Mouse (Mus musculus): Measurements from ENCODE around the gene Rps11.

DNA sequence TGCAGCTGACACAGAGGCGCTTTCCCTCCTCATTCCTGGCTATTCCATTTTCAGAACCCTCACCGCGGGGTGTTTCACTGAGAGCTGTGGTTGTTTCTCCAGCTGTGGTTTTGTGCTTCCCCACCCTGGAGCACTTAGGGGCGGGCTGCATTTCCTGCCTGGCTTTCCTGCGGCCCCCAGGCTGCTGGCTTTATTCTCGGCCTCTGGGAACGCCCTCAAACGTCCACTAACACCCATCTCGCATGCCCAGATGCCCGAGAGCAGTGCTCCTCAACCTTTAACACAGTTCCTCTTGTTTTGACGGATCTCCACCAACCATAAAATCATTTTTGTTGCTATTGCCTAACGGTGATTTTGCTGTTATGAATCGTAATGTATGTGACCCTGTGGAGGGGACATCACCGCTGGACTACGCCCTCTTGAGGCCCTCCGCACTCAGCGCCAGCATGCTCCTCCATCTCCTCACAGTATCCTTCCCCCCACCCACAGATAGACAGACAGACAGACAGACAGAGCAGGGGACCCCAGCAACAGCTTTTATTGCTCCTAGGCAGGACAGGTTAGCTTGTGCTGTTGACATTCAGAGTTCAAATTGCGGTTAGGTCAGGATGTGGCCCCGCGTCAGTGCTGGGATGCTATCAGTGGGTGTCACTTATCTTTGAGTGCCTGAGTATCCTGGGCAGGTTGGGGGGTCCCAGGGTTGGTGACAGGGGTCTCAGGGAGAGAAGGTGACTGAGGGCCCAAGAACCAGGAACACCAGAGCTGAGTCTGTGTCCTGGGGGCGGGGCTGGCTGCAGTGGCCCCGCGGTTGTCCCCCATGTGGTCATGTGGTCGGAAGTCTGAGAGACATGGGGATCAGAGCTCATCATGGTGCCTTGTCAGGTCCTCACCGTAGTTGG lies 41.6 kb downstream of the Rps11 start:
- TF ChIP-seq CTCF (IDR thresholded peaks at IDR 0.05; ENCODE audit: control insufficient read depth, insufficient read depth, insufficient read length), result peak; percentile 7
- TF ChIP-seq MYOG (IDR thresholded peaks at IDR 0.05; ENCODE audit: control insufficient read depth, extremely low read depth, insufficient read length), result no peak
- TF ChIP-seq FOSL1 (IDR thresholded peaks at IDR 0.05; ENCODE audit: insufficient read depth, low read length, poor library complexity, severe bottlenecking), result no peak
- no peak for TF ChIP-seq CEBPB (IDR thresholded peaks at IDR 0.05; ENCODE audit: low read depth)
- peak; percentile 14 for TF ChIP-seq USF1 (IDR thresholded peaks at IDR 0.05; ENCODE audit: low read depth)

Data from C2C12 (cell line).